Mouse (Mus musculus) ES-Bruce4 (cell line): ENCODE measurements around the gene Gm49337. TPM values are rescaled to one million over a fixed set of nuclear protein-coding genes. Genes with fewer than 3 reads are reported as not detected.
"Not testable (repeated sequence)": the region's sequence is repeated elsewhere in the genome, so short reads cannot be mapped to it uniquely, and the experiment has no call there.

ENCODE experiments used
- H3K27ac ChIP-seq: 2 replicates; pipeline ENCODE4 v1.5.1; 2012; ENCODE audit warnings: low read length, inconsistent platforms; ENCODE audit not compliant: insufficient read depth
- H3K27me3 ChIP-seq: 2 replicates; pipeline ENCODE4 v1.6.1; 2012; ENCODE audit warnings: mild to moderate bottlenecking, low read length, inconsistent platforms; ENCODE audit not compliant: control insufficient read depth, poor library complexity, insufficient read depth, severe bottlenecking
- H3K36me3 ChIP-seq: 2 replicates; pipeline ENCODE4 v1.6.1; 2012; ENCODE audit warnings: inconsistent platforms, mild to moderate bottlenecking, low read length, moderate library complexity; ENCODE audit not compliant: control insufficient read depth, poor library complexity, insufficient read depth, severe bottlenecking
- H3K4me1 ChIP-seq: one replicate; pipeline ENCODE4 v1.8.1; 2011; ENCODE audit warnings: low read length; ENCODE audit not compliant: control insufficient read depth, insufficient read depth
- H3K4me3 ChIP-seq: 2 replicates; pipeline ENCODE4 v1.5.1; 2011; ENCODE audit warnings: low read depth, mild to moderate bottlenecking, low read length
- H3K9ac ChIP-seq: 2 replicates; pipeline ENCODE4 v1.6.1; 2012; ENCODE audit warnings: low read depth, mild to moderate bottlenecking, inconsistent platforms; ENCODE audit not compliant: poor library complexity, severe bottlenecking
- H3K9me3 ChIP-seq: replicated peaks from 2 replicates; pipeline ENCODE4 v1.6.1; 2012; ENCODE audit warnings: mild to moderate bottlenecking, low read length, inconsistent platforms; ENCODE audit not compliant: control insufficient read depth, poor library complexity, insufficient read depth, severe bottlenecking
- CTCF ChIP-seq: IDR thresholded peaks from one replicate; pipeline ENCODE4 v1.8.1; 2011; ENCODE audit warnings: low read depth, low read length
- EP300 ChIP-seq: IDR thresholded peaks from 2 replicates; pipeline ENCODE4 v1.6.1; 2011; ENCODE audit warnings: low read depth, low read length; ENCODE audit not compliant: insufficient read depth
- POLR2A ChIP-seq: IDR thresholded peaks from one replicate; pipeline ENCODE4 v1.8.1; 2011; ENCODE audit warnings: low read length; ENCODE audit not compliant: insufficient read depth
- polyA plus RNA-seq: library from polyadenylated mRNA; stranded (reverse); fragments of >200 nt; gene quantifications from 2 replicates; pipeline ENCODE4 v1.2.4, GENCODE M21; 2011; ENCODE audit warnings: low read depth; ENCODE audit not compliant: missing spikeins, insufficient read depth, insufficient read length

Gene Gm49337
- polyA plus RNA-seq, 1 experiment, result not detected

DNA sequence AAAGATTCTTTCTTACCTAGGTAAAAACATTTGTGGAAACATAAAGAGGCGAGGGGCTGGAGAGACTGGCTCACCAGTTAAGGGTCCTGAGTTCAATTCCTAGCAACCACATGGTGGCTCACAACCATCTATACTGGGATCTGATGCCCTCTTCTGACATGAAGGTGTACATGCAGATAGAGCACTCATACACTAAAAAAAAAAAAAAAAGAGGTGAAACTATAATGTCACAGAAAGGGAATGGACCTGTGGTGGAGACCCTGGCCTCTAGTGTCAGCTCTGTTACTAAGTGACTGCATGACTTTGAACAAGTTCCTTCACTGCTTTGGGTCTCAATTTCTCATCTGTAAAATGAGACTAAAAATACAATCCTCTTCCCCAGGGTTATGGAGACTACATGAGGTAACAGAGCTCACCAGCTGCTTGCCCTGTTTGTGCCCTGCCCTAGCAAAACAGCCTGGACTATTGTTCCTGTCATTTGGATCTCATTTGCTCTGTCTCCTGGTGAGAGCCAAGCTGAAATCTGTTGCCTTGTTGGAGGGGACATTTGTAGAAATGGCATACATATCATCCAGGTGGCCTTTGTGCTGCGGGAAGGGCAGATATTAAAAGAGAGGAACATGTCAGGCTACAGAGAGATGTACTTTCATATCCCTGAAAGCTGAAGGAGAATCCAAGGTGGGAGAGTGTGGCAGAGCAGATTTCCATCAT, 42.9 kb downstream of the Gm49337 start:
- no peak for TF ChIP-seq CTCF
- no peak for TF ChIP-seq POLR2A
- no peak for TF ChIP-seq EP300
- Histone ChIP-seq H3K27me3 (no peaks in the 10 kb centered on the region), H3K9me3 (no peaks in the 10 kb centered on the region), H3K36me3 (no peaks in the 10 kb centered on the region), H3K27ac (no peak overlapping the region), H3K9ac (no peak overlapping the region), H3K4me3 (no peak overlapping the region), H3K4me1 (no peaks in the 10 kb centered on the region)

DNA sequence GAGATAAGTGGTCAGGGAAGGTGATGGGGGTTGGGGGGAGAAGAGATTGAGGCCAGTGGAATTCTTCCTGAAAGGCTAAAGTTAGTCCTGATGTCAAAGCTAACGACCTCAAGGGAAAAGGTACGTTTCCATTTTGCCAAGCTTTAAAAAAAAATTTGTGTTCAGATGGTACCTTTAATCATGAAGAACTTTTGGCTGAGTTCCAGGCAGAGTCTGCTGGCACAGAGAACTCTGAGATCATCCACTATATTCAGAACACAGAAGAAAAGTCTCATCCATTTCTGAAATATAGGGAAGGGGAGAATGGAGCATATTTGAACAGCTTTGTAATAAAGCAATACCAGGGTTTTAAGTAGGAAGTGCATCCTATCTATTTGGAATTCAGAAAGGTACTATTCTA, 43.9 kb downstream of the Gm49337 start:
- TF ChIP-seq EP300 (no peak), CTCF (no peak)
- Histone ChIP-seq H3K4me3 (no peak overlapping the region), H3K36me3 (no peaks in the 10 kb centered on the region), H3K9me3 (no peaks in the 10 kb centered on the region), H3K27ac (no peak overlapping the region), H3K9ac (no peak overlapping the region), H3K27me3 (no peaks in the 10 kb centered on the region), H3K4me1 (no peaks in the 10 kb centered on the region)

DNA sequence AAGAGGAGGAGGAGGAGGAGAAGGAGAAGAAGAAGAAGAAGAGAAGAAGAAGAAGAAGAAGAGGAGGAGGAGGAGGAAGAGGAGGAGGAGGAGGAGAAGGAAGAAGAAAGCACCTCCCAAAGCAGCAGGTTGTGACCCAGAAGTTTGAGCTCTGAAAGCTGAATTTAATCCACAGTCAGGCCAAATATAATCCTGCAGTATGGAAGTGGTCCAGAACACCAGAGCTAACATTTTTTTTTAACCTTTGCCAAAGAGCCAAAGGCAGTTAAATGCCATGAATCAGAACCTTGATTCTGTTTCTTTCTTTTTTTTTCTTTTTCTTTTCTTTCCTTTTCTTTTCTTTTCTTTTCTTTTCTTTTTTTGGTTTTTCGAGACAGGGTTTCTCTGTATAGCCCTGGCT, 44.5 kb downstream of the Gm49337 start:
- H3K9me3 ChIP-seq, H3K36me3 ChIP-seq, H3K9ac ChIP-seq, H3K4me1 ChIP-seq, H3K27me3 ChIP-seq, H3K4me3 ChIP-seq, H3K27ac ChIP-seq: not testable (repeated sequence)

DNA sequence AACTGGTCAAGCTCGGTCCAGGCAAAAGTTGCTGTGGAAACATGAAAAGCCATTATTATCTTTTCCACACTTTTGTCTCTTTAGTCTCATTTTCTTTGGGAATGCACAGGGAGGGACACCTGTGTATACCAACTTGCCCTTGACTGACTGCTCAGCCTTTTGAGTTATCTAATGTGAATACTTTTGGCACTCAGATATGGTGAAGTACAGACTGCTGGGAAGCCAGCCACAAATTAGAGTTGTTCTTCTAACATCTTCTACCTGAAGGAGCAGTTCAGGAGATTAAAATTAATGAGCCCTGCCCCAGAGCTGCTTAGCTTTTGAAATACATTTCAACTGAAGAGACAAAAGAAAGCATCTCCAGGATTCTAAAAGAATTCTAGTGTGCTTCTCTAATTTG, 45.9 kb downstream of the Gm49337 start:
- H3K36me3 ChIP-seq, result no peaks in the 10 kb centered on the region
- no peak overlapping the region for H3K27ac ChIP-seq
- H3K9ac ChIP-seq, result no peak overlapping the region

DNA sequence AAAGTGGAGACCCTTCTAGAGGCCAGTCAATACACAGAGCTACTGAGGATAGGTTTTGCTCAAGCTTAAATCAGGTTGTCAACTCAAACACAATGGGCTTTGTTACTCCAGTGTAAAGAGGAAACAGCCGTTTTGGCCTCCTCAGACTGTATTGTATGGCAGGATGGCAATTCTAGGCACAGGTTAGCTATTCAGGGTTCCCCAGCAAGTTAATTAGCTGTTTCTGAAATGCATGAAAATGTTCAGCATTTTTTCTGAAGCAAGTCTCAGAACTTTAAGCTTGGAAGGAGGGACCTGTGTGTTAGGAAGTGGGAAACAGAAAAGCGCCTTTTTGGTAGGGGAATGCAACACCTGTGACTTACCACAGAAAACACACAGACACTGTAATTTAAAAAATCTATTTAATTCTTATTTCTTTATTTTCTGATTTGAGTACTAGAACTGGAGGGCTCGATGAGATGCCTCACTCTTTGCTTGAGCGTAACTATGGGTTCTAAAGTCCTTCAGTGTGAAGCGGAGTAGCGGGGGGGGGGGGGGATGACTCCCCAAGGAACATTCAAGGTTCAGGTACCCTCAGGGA, 47.0 kb downstream of the Gm49337 start:
- H3K36me3 ChIP-seq, result no peaks in the 10 kb centered on the region
- H3K27ac ChIP-seq, result no peak overlapping the region
- no peak for TF ChIP-seq CTCF
- no peak for TF ChIP-seq EP300
- no peak for TF ChIP-seq POLR2A
- H3K27me3 ChIP-seq, result no peaks in the 10 kb centered on the region
- no peaks in the 10 kb centered on the region for H3K4me1 ChIP-seq
- peak overlapping the region; percentile 65 for H3K9ac ChIP-seq
- peak overlapping the region; percentile 70 for H3K4me3 ChIP-seq
- H3K9me3 ChIP-seq, result no peaks in the 10 kb centered on the region

More for the DNA sequence above, 45.9 kb downstream of the Gm49337 start:
- Histone ChIP-seq H3K9me3 (no peaks in the 10 kb centered on the region), H3K4me1 (no peaks in the 10 kb centered on the region), H3K4me3 (no peak overlapping the region), H3K27me3 (no peaks in the 10 kb centered on the region)
- no peak for TF ChIP-seq CTCF
- TF ChIP-seq EP300, result no peak
- no peak for TF ChIP-seq POLR2A

DNA sequence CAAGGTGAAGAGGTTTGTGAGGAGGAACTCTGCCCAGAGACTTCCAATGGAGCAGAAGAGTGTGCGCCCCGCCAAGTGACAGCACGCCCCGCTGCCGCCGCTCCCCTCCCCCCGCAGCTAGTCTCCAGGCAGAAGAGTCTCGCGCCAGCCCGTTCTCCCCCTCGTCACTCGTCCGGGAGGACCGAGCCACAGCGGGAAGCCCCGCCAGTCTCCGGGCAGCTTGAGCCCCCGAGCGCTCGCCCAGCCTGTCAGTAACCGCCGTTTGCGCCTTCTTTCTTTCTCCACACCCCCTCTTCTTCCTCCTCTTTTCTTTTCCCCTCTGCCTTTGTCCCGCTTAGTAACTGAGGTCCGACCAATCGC, 47.6 kb downstream of the Gm49337 start:
- Histone ChIP-seq H3K9ac (peak overlapping the region; percentile 65), H3K4me3 (peak overlapping the region; percentile 70), H3K27me3 (no peaks in the 10 kb centered on the region), H3K9me3 (no peaks in the 10 kb centered on the region), H3K36me3 (no peaks in the 10 kb centered on the region), H3K27ac (peak overlapping the region; percentile 73), H3K4me1 (no peaks in the 10 kb centered on the region)
- TF ChIP-seq POLR2A (no peak), CTCF (no peak), EP300 (no peak)
